Mouse (Mus musculus): ENCODE data around the gene Gm10961. TPM values are rescaled to one million over a fixed set of nuclear protein-coding genes. Genes with fewer than 3 reads are reported as not detected.
A peak's percentile ranks its signal among the peaks of the same experiment; 100 is the strongest.

The Gm10961 gene
- not detected in 2 replicates for polyA plus RNA-seq (2015; fragmentation: Nextera tagmentation; extraction: Ambion mirVana)

DNA sequence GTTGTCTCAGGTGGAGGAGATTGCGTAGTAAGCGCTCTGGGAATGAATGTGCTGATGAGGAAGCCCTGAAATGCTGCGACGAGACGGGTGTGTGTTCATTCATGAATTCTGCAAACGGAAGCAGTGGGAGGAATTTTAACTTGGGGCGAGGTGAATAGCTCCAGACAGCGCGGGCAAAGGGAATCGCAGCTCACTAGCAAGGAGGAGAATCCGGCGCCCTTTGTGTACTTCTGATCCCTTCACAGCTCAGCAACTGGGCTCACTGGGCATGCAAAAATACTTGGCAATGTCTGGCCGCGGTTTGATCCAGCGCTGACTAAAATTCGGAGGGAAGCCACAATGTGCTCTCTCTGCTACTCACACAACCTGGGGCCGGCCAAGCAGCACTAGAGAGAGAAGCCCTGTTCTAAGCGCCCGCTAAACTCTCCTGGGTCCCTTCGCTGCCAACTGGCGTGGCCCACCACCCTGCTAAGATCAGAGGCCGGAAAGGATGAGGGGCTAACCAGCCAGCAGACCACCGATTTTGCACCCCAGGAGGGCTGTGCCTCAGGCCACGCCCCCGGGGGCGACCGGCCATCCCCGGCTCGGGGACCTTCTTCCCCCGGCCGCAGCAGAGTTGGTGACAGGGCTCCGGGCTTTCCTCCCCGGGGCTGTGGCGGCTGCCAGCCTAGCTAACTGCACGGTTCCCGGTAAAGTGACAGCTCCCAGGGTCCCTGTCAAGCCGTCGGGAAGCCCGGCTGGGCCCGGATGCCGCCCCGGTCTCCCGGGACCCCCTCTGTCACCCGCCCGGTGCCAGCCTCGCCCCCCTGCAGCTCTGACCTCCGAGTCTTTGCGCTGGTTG, at the start of gene Gm10961:
Gene Gm10961, plus strand, starts transcription at position 641 of the 841 bp plus-strand sequence.
- no peak for TF ChIP-seq CTCF (IDR thresholded peaks at IDR 0.05; ENCODE audit: low read depth)

DNA sequence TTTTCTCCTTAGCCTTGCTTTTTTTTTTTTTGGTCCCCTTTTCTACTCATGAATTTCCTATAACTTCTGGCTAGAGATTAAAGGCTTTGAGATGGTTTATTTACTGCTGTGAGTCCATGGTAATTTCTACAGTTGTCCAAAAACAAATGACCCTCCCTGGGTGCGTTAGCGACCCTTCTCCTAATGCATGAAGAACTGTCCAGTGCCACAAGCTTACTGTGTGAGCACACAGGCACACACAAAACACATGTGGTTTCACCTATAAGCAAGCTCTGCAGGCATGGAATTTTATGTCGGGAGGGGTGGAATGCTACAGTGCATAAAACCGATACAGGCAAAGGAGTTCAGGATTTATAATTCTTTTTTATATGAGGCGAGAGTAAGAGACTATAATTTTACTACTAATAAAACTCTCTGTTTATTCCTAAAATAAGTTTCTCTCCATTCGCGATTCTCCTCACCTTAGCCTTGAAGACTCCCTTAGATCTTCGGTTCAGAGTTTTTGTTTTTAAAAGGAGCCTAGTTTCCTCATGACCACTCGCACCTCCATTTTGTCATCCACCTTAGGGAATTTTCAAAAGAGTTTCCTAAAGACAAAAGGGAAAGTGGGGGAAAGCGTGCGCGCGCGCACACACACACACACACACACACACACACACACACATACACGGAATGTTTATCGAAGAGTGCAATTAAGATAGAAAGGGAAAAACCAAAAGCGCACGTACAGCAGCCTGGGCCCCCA, 48.8 kb upstream of the Gm10961 start:
- no peak for DNase-seq (ENCODE audit: low spot score)
- Histone ChIP-seq H3K9ac (ENCODE audit: low read depth, low read length) (no peak overlapping the region), H3K9me3 (replicated peaks; ENCODE audit: low read length) (no peaks in the 10 kb centered on the region), H3K27ac (no peak overlapping the region), H3K4me2 (ENCODE audit: low read length) (peak overlapping the region; percentile 52), H3K4me1 (replicated peaks; ENCODE audit: insufficient read depth, low read length) (0 out of 2 replicates have a peak, but pooled peaks cover 3% of the 10 kb centered on the region), H3K27me3 (ENCODE audit: insufficient read depth, low read length) (peaks cover 58% of the 10 kb centered on the region), H3K36me3 (ENCODE audit: insufficient read depth, low read length) (no peaks in the 10 kb centered on the region), H3K4me3 (replicated peaks; ENCODE audit: low read depth, low read length) (peak overlapping the region; percentile 32; the same call in 1 of the 2 replicates)
- 3% methylated on average over 18 of the region's 18 CpGs for WGBS
- ATAC-seq (replicated peaks; ENCODE audit: low FRiP score, low read depth), result no peak
- TF ChIP-seq CTCF (IDR thresholded peaks at IDR 0.05; ENCODE audit: low read depth), result no peak

More for the DNA sequence above, at the start of gene Gm10961:
- H3K27ac ChIP-seq, result peak within 1 kb of the TSS; percentile 95
- H3K27me3 ChIP-seq (ENCODE audit: insufficient read depth, low read length), result no peaks in the 10 kb centered on the region
- peaks cover 7% of the 10 kb centered on the region; the same call in 1 of the 2 replicates for H3K4me1 ChIP-seq (replicated peaks; ENCODE audit: insufficient read depth, low read length)
- no peaks in the 10 kb centered on the region for H3K9me3 ChIP-seq (replicated peaks; ENCODE audit: low read length)
- under 1% methylated on average over 48 of the region's 48 CpGs for WGBS
- ATAC-seq (replicated peaks; ENCODE audit: low FRiP score, low read depth), result peak; percentile 68
- DNase-seq (ENCODE audit: low spot score), result peak; percentile 64
- peak within 1 kb of the TSS; percentile 98 for H3K9ac ChIP-seq (ENCODE audit: low read depth, low read length)
- H3K4me3 ChIP-seq (replicated peaks; ENCODE audit: low read depth, low read length), result peak within 1 kb of the TSS; percentile 97
- peak within 1 kb of the TSS; percentile 86 for H3K4me2 ChIP-seq (ENCODE audit: low read length)
- H3K36me3 ChIP-seq (ENCODE audit: insufficient read depth, low read length), result peaks cover 21% of the 10 kb centered on the region

DNA sequence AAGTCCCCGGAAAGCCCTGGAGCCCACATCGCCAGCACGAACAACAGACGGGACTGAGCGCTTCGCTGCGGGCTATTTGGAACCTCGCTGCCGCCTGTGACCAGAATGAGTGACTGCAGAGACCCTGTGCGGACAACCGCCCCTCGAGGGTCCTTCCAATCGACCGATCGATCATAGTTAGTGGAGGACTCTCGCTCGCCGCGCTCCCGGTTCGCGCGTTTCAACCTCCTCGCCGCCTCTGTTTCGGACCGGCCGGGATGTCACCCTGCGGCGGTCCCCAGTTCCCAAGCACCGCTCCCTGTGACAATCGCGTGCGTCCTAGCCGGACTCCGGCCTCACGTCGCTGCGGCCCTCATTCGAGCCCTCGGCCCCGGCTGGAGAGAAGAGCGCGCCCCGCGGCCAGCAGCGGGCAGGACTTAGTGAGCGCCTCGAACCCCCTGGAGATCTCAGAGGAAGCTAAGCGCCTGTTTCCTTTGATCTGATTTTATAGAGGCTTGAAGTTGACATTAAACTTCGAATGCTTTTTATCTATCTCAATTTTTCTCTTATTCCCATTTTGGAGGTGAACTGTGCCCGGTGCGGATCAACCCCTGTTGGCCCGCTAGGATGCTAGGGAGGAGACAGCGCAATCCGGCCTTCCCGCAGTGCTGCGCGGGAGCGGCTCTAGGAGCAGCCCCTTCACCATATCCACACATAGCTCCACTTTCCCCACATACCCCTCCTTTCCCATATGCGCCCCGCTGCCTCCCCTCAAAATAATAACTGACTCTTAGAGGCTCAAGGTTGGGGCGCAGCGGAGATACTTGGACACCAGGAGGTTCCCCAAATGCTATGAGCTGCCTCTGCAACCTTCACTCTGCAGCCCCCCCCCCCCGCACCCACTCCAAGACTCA, 48.0 kb upstream of the Gm10961 start:
- no peak for TF ChIP-seq CTCF (IDR thresholded peaks at IDR 0.05; ENCODE audit: low read depth)
- Histone ChIP-seq H3K36me3 (ENCODE audit: insufficient read depth, low read length) (no peaks in the 10 kb centered on the region), H3K9me3 (replicated peaks; ENCODE audit: low read length) (no peaks in the 10 kb centered on the region), H3K4me1 (replicated peaks; ENCODE audit: insufficient read depth, low read length) (0 out of 2 replicates have a peak, but pooled peaks cover 3% of the 10 kb centered on the region), H3K4me3 (replicated peaks; ENCODE audit: low read depth, low read length) (peak overlapping the region; percentile 32), H3K4me2 (ENCODE audit: low read length) (peak overlapping the region; percentile 52), H3K27ac (no peak overlapping the region), H3K9ac (ENCODE audit: low read depth, low read length) (no peak overlapping the region), H3K27me3 (ENCODE audit: insufficient read depth, low read length) (peaks cover 65% of the 10 kb centered on the region)
- ATAC-seq (replicated peaks; ENCODE audit: low FRiP score, low read depth), result no peak
- no peak for DNase-seq (ENCODE audit: low spot score)
- 1% methylated on average over 65 of the region's 65 CpGs for WGBS

DNA sequence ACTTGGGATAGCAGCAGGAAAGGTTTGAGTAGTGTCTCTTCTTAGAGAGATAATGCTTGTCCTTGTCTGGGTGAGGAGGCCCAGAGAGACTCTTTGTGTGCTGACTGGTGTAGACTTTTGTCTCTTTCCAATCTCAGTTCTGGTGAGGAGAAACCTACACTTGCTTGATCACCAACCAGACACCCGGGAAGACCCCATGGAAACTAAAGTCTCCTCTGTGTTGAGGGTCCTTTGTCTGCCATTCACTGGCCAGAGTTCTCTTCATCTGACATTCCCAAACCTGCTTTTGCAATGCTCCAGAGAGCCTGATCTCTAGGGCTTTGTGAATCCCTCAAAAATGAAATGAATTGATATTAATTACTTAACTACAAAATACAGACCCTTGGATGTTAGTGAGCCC, 47.2 kb upstream of the Gm10961 start:
- no peak overlapping the region for H3K4me2 ChIP-seq (ENCODE audit: low read length)
- no peak overlapping the region for H3K9ac ChIP-seq (ENCODE audit: low read depth, low read length)
- DNase-seq (ENCODE audit: low spot score) (no peak), ATAC-seq (replicated peaks; ENCODE audit: low FRiP score, low read depth) (no peak)
- no peaks in the 10 kb centered on the region for H3K36me3 ChIP-seq (ENCODE audit: insufficient read depth, low read length)
- H3K27ac ChIP-seq, result no peak overlapping the region
- no peak overlapping the region for H3K4me3 ChIP-seq (replicated peaks; ENCODE audit: low read depth, low read length)
- 3% methylated on average over 1 of the region's 1 CpGs for WGBS
- H3K4me1 ChIP-seq (replicated peaks; ENCODE audit: insufficient read depth, low read length), result 0 out of 2 replicates have a peak, but pooled peaks cover 3% of the 10 kb centered on the region
- H3K27me3 ChIP-seq (ENCODE audit: insufficient read depth, low read length), result peaks cover 68% of the 10 kb centered on the region
- no peaks in the 10 kb centered on the region for H3K9me3 ChIP-seq (replicated peaks; ENCODE audit: low read length)
- TF ChIP-seq CTCF (IDR thresholded peaks at IDR 0.05; ENCODE audit: low read depth), result no peak

DNA sequence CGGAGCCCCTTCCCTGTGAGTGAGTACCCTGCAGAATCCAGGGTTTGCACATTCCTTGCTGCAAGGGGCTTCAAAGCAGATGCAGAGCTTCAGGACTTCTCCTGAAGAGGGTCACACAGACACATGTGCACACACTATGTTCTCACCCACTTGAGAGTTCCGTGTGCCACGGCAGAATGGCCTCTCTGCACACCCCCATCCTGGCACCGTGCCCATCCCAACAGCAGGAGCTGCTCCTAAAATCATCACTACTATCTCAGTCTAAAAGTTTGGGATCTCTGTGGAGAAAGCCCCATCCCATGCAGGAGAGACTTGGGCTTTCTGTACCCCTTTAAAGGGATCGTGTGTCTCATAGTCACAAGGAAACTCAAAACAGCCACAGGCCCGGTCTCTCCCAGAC, 44.6 kb upstream of the Gm10961 start:
- ATAC-seq (replicated peaks; ENCODE audit: low FRiP score, low read depth) (no peak), DNase-seq (ENCODE audit: low spot score) (no peak)
- peaks cover 54% of the 10 kb centered on the region for H3K27me3 ChIP-seq (ENCODE audit: insufficient read depth, low read length)
- H3K27ac ChIP-seq, result no peak overlapping the region
- no peaks in the 10 kb centered on the region for H3K9me3 ChIP-seq (replicated peaks; ENCODE audit: low read length)
- no peak overlapping the region for H3K4me2 ChIP-seq (ENCODE audit: low read length)
- H3K9ac ChIP-seq (ENCODE audit: low read depth, low read length), result no peak overlapping the region
- 67% methylated on average over 6 of the region's 6 CpGs for WGBS
- no peaks in the 10 kb centered on the region for H3K36me3 ChIP-seq (ENCODE audit: insufficient read depth, low read length)
- TF ChIP-seq CTCF (IDR thresholded peaks at IDR 0.05; ENCODE audit: low read depth), result no peak
- H3K4me1 ChIP-seq (replicated peaks; ENCODE audit: insufficient read depth, low read length), result 0 out of 2 replicates have a peak, but pooled peaks cover 3% of the 10 kb centered on the region
- H3K4me3 ChIP-seq (replicated peaks; ENCODE audit: low read depth, low read length), result no peak overlapping the region

Data from kidney, postnatal 0 days (tissue).